Mouse (Mus musculus): ENCODE data around the gene Ccnt1.

- TF ChIP-seq POLR2A (IDR thresholded peaks at IDR 0.05; ENCODE audit: low read depth, low read length) = no peak
- no peak for TF ChIP-seq CTCF (IDR thresholded peaks at IDR 0.05; ENCODE audit: extremely low read depth, insufficient read length, insufficient replicate concordance, low read depth, low read length)
Observed at GRCm38 (mm10) chr15:98506253-98506957, 64.3 kb downstream of the Ccnt1 start.

Data from small intestine, adult 2 months (tissue).